Mouse (Mus musculus): ENCODE data around the gene Ndufb5. TPM values are rescaled to one million over a fixed set of nuclear protein-coding genes. Genes with fewer than 3 reads are reported as not detected.
"Not testable (repeated sequence)": the region's sequence is repeated elsewhere in the genome, so short reads cannot be mapped to it uniquely, and the experiment has no call there.

Gene Ndufb5
- polyA plus RNA-seq, 1 experiment from 2014 or later, result 310 TPM

- WGBS, result 29% methylated on average over 7 of the region's 7 CpGs
- H3K36me3 ChIP-seq (ENCODE audit: control insufficient read depth, insufficient read depth, low read length), result no peaks in the 10 kb centered on the region
- no peak overlapping the region for H3K27ac ChIP-seq (ENCODE audit: low read length)
- no peak overlapping the region for H3K9ac ChIP-seq (ENCODE audit: low read length)
- no peaks in the 10 kb centered on the region for H3K27me3 ChIP-seq (ENCODE audit: control insufficient read depth, insufficient read depth, low read depth, low read length)
- H3K9me3 ChIP-seq (ENCODE audit: control insufficient read depth, low read length), result no peaks in the 10 kb centered on the region
- ATAC-seq (ENCODE audit: low read depth), result peak; percentile 73
- no peak overlapping the region for H3K4me3 ChIP-seq (ENCODE audit: low read length)
- no peak overlapping the region for H3K4me2 ChIP-seq (ENCODE audit: low read depth, low read length)
- no peaks in the 10 kb centered on the region for H3K4me1 ChIP-seq (replicated peaks; ENCODE audit: control insufficient read depth, insufficient read depth, low read length)
Measured at GRCm38 (mm10) chr3:32698228-32698863, 38.4 kb upstream of the Ndufb5 start.

GRCm38 (mm10) chr3:32704021-32704420 lies 32.8 kb upstream of the Ndufb5 start:
- not testable (repeated sequence) for H3K9ac ChIP-seq (ENCODE audit: low read length); H3K9me3 ChIP-seq (ENCODE audit: control insufficient read depth, low read length); ATAC-seq (ENCODE audit: low read depth); H3K4me1 ChIP-seq (replicated peaks; ENCODE audit: control insufficient read depth, insufficient read depth, low read length); H3K36me3 ChIP-seq (ENCODE audit: control insufficient read depth, insufficient read depth, low read length); H3K27me3 ChIP-seq (ENCODE audit: control insufficient read depth, insufficient read depth, low read depth, low read length); H3K4me3 ChIP-seq (ENCODE audit: low read length); H3K4me2 ChIP-seq (ENCODE audit: low read depth, low read length); H3K27ac ChIP-seq (ENCODE audit: low read length)
- WGBS, result 88% methylated on average over 6 of the region's 6 CpGs

GRCm38 (mm10) chr3:32704632-32705031 lies 32.2 kb upstream of the Ndufb5 start:
- not testable (repeated sequence) for H3K4me1 ChIP-seq (replicated peaks; ENCODE audit: control insufficient read depth, insufficient read depth, low read length); H3K4me3 ChIP-seq (ENCODE audit: low read length); H3K9me3 ChIP-seq (ENCODE audit: control insufficient read depth, low read length); H3K36me3 ChIP-seq (ENCODE audit: control insufficient read depth, insufficient read depth, low read length); H3K9ac ChIP-seq (ENCODE audit: low read length); H3K27me3 ChIP-seq (ENCODE audit: control insufficient read depth, insufficient read depth, low read depth, low read length); ATAC-seq (ENCODE audit: low read depth); H3K27ac ChIP-seq (ENCODE audit: low read length); H3K4me2 ChIP-seq (ENCODE audit: low read depth, low read length)
- WGBS, result 79% methylated on average over 10 of the region's 10 CpGs

- H3K27ac ChIP-seq (ENCODE audit: low read length); H3K9ac ChIP-seq (ENCODE audit: low read length); H3K4me3 ChIP-seq (ENCODE audit: low read length); H3K4me2 ChIP-seq (ENCODE audit: low read depth, low read length); ATAC-seq (ENCODE audit: low read depth); H3K9me3 ChIP-seq (ENCODE audit: control insufficient read depth, low read length); H3K4me1 ChIP-seq (replicated peaks; ENCODE audit: control insufficient read depth, insufficient read depth, low read length); H3K36me3 ChIP-seq (ENCODE audit: control insufficient read depth, insufficient read depth, low read length); H3K27me3 ChIP-seq (ENCODE audit: control insufficient read depth, insufficient read depth, low read depth, low read length): not testable (repeated sequence)
- WGBS, result 78% methylated on average over 9 of the region's 9 CpGs
Measured at GRCm38 (mm10) chr3:32705647-32706348, 31.0 kb upstream of the Ndufb5 start, which contains the start of gene Actl6a. Actl6a (plus strand) TSS chr3:32706298.

- Histone ChIP-seq H3K9me3 (ENCODE audit: control insufficient read depth, low read length) (no peaks in the 10 kb centered on the region), H3K9ac (ENCODE audit: low read length) (peak overlapping the region; percentile 55), H3K27ac (ENCODE audit: low read length) (no peak overlapping the region; the same call in 1 of the 2 replicates), H3K4me1 (replicated peaks; ENCODE audit: control insufficient read depth, insufficient read depth, low read length) (peaks cover 5% of the 10 kb centered on the region; the same call in 1 of the 2 replicates), H3K4me3 (ENCODE audit: low read length) (peak overlapping the region; percentile 99), H3K27me3 (ENCODE audit: control insufficient read depth, insufficient read depth, low read depth, low read length) (no peaks in the 10 kb centered on the region), H3K36me3 (ENCODE audit: control insufficient read depth, insufficient read depth, low read length) (peaks cover 11% of the 10 kb centered on the region), H3K4me2 (ENCODE audit: low read depth, low read length) (peak overlapping the region; percentile 61)
- ATAC-seq (ENCODE audit: low read depth), result no peak
- 3% methylated on average over 4 of the region's 4 CpGs for WGBS
Measured at GRCm38 (mm10) chr3:32708052-32708367, 28.8 kb upstream of the Ndufb5 start.

- Histone ChIP-seq H3K4me1 (replicated peaks; ENCODE audit: control insufficient read depth, insufficient read depth, low read length) (peaks cover 5% of the 10 kb centered on the region; the same call in 1 of the 2 replicates), H3K4me2 (ENCODE audit: low read depth, low read length) (peak overlapping the region; percentile 67), H3K36me3 (ENCODE audit: control insufficient read depth, insufficient read depth, low read length) (peaks cover 17% of the 10 kb centered on the region), H3K9me3 (ENCODE audit: control insufficient read depth, low read length) (no peaks in the 10 kb centered on the region), H3K4me3 (ENCODE audit: low read length) (peak overlapping the region; percentile 99), H3K9ac (ENCODE audit: low read length) (peak overlapping the region; percentile 96), H3K27ac (ENCODE audit: low read length) (peak overlapping the region; percentile 92), H3K27me3 (ENCODE audit: control insufficient read depth, insufficient read depth, low read depth, low read length) (no peaks in the 10 kb centered on the region)
- peak; percentile 100 for ATAC-seq (ENCODE audit: low read depth)
- whole genome bisulfite sequencing, result under 1% methylated on average over 90 of the region's 90 CpGs
Measured at GRCm38 (mm10) chr3:32708368-32709231, 28.2 kb upstream of the Ndufb5 start.

- WGBS, result 5% methylated on average over 9 of the region's 9 CpGs
- Histone ChIP-seq H3K4me2 (ENCODE audit: low read depth, low read length) (peak overlapping the region; percentile 67), H3K27me3 (ENCODE audit: control insufficient read depth, insufficient read depth, low read depth, low read length) (no peaks in the 10 kb centered on the region), H3K9me3 (ENCODE audit: control insufficient read depth, low read length) (no peaks in the 10 kb centered on the region), H3K9ac (ENCODE audit: low read length) (peak overlapping the region; percentile 96), H3K27ac (ENCODE audit: low read length) (peak overlapping the region; percentile 92), H3K4me3 (ENCODE audit: low read length) (peak overlapping the region; percentile 99), H3K4me1 (replicated peaks; ENCODE audit: control insufficient read depth, insufficient read depth, low read length) (peaks cover 5% of the 10 kb centered on the region; the same call in 1 of the 2 replicates), H3K36me3 (ENCODE audit: control insufficient read depth, insufficient read depth, low read length) (peaks cover 24% of the 10 kb centered on the region)
- no peak for ATAC-seq (ENCODE audit: low read depth)
Measured at GRCm38 (mm10) chr3:32709388-32709787, 27.4 kb upstream of the Ndufb5 start.

GRCm38 (mm10) chr3:32713711-32714110 lies 23.1 kb upstream of the Ndufb5 start:
- H3K27me3 ChIP-seq (ENCODE audit: control insufficient read depth, insufficient read depth, low read depth, low read length), result no peaks in the 10 kb centered on the region

GRCm38 (mm10) chr3:32717403-32717802 lies 19.4 kb upstream of the Ndufb5 start:
- H3K4me3 ChIP-seq (ENCODE audit: low read length); H3K9ac ChIP-seq (ENCODE audit: low read length); H3K4me1 ChIP-seq (replicated peaks; ENCODE audit: control insufficient read depth, insufficient read depth, low read length); H3K4me2 ChIP-seq (ENCODE audit: low read depth, low read length); ATAC-seq (ENCODE audit: low read depth); H3K27ac ChIP-seq (ENCODE audit: low read length); H3K9me3 ChIP-seq (ENCODE audit: control insufficient read depth, low read length); H3K27me3 ChIP-seq (ENCODE audit: control insufficient read depth, insufficient read depth, low read depth, low read length): not testable (repeated sequence)
- H3K36me3 ChIP-seq (ENCODE audit: control insufficient read depth, insufficient read depth, low read length), result peaks cover 61% of the 10 kb centered on the region
- WGBS, result 92% methylated on average over 6 of the region's 6 CpGs

More at GRCm38 (mm10) chr3:32713711-32714110, 23.1 kb upstream of the Ndufb5 start:
- no peak for ATAC-seq (ENCODE audit: low read depth)
- 87% methylated on average over 3 of the region's 3 CpGs for WGBS
- H3K4me1 ChIP-seq (replicated peaks; ENCODE audit: control insufficient read depth, insufficient read depth, low read length), result peaks cover 5% of the 10 kb centered on the region; the same call in 1 of the 2 replicates
- peaks cover 47% of the 10 kb centered on the region for H3K36me3 ChIP-seq (ENCODE audit: control insufficient read depth, insufficient read depth, low read length)
- H3K27ac ChIP-seq (ENCODE audit: low read length), result no peak overlapping the region
- H3K9ac ChIP-seq (ENCODE audit: low read length), result no peak overlapping the region
- H3K4me2 ChIP-seq (ENCODE audit: low read depth, low read length), result no peak overlapping the region
- no peak overlapping the region for H3K4me3 ChIP-seq (ENCODE audit: low read length)
- no peaks in the 10 kb centered on the region for H3K9me3 ChIP-seq (ENCODE audit: control insufficient read depth, low read length)
